Mouse (Mus musculus): ENCODE measurements around the gene Dgke. TPM values are rescaled to one million over a fixed set of nuclear protein-coding genes. Genes with fewer than 3 reads are reported as not detected.

The Dgke gene
- polyA plus RNA-seq, 1 experiment from 2014 or later, result 6.6 TPM

DNA sequence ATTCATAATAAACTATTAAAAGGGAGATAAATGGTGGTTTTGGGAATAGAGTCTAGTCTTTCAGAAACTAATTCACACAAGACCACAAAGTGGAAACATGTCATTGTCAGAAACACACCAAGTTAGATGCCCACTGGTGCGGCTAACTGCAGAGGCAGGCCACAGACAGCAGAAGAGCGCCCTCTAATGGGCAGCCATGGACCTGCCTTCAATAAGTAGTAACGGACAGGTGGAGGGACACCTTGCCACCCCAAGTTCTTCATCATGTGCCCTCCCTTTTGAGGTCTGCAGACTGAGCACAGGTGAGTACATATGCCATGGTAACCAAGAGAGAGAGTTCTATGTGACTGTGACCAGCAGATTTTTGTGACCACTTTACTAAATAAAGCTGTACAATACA is 27.3 kb downstream of the Dgke start:
- no peak overlapping the region for H3K27ac ChIP-seq (ENCODE audit: low read depth, low read length)
- H3K4me1 ChIP-seq (ENCODE audit: control insufficient read depth, insufficient read depth, low read length), result no peaks in the 10 kb centered on the region
- ATAC-seq (ENCODE audit: insufficient read depth, low FRiP score, low TSS enrichment) (no peak), DNase-seq (ENCODE audit: low spot score) (peak; percentile 54)
- no peak overlapping the region for H3K4me3 ChIP-seq (ENCODE audit: low read depth, low read length)
- no peak overlapping the region for H3K9ac ChIP-seq (ENCODE audit: low read length)
- 40% methylated on average over 3 of the region's 3 CpGs for WGBS
- H3K9me3 ChIP-seq (ENCODE audit: control insufficient read depth, low read length), result no peaks in the 10 kb centered on the region
- H3K36me3 ChIP-seq (ENCODE audit: control insufficient read depth, insufficient read depth, low read length), result peaks cover 2% of the 10 kb centered on the region; the same call in 1 of the 2 replicates
- no peaks in the 10 kb centered on the region for H3K27me3 ChIP-seq (ENCODE audit: control insufficient read depth, insufficient read depth, low read length)
- H3K4me2 ChIP-seq (ENCODE audit: low read depth), result no peak overlapping the region

DNA sequence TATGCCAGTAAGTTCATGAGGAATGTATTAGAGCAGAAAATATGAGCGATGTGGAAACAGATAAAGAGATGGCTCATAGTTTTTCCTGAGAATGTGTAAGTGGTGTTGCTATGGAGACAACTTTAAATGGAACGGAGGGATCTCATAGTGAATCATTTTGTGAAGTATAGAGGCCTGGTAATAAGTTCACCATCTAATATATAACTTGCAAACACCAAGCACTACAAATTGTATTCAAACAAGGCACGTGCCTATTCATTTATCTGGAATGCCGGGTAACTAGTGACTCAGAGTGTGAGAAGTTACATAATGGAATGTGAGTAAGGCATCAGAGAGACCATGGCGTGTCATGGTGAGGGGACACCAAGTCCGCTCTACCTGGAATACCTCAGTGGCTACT is 28.2 kb downstream of the Dgke start:
- 85% methylated on average over 6 of the region's 6 CpGs for WGBS
- H3K36me3 ChIP-seq (ENCODE audit: control insufficient read depth, insufficient read depth, low read length), result peaks cover 2% of the 10 kb centered on the region; the same call in 1 of the 2 replicates
- no peaks in the 10 kb centered on the region for H3K4me1 ChIP-seq (ENCODE audit: control insufficient read depth, insufficient read depth, low read length)
- no peak overlapping the region for H3K9ac ChIP-seq (ENCODE audit: low read length)
- no peak for ATAC-seq (ENCODE audit: insufficient read depth, low FRiP score, low TSS enrichment)
- no peak for DNase-seq (ENCODE audit: low spot score)
- H3K4me2 ChIP-seq (ENCODE audit: low read depth), result no peak overlapping the region
- no peak overlapping the region for H3K4me3 ChIP-seq (ENCODE audit: low read depth, low read length)
- no peak overlapping the region for H3K27ac ChIP-seq (ENCODE audit: low read depth, low read length)
- H3K9me3 ChIP-seq (ENCODE audit: control insufficient read depth, low read length), result no peaks in the 10 kb centered on the region
- no peaks in the 10 kb centered on the region for H3K27me3 ChIP-seq (ENCODE audit: control insufficient read depth, insufficient read depth, low read length)

DNA sequence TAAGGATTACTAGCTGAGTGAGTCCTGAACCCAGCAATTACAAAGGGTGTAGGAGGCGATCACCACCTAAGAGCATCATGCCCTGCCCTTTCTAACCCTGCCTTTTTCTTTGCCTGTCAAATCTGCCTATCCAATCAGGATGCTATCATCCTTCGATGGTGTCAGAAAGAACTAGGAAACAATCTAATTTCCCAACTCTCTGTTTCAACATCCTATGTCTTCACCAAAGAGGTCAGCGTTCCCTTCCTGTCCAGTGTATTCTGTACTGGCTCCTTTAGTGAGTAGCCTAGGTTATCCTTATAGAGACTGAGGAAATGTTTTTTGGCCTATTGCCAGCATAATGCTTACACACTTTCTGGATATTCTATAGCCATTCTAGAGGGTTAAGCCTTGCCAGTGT is 31.1 kb downstream of the Dgke start:
- Histone ChIP-seq H3K36me3 (ENCODE audit: control insufficient read depth, insufficient read depth, low read length) (peaks cover 2% of the 10 kb centered on the region; the same call in 1 of the 2 replicates), H3K9ac (ENCODE audit: low read length) (no peak overlapping the region), H3K4me2 (ENCODE audit: low read depth) (no peak overlapping the region), H3K9me3 (ENCODE audit: control insufficient read depth, low read length) (no peaks in the 10 kb centered on the region), H3K27me3 (ENCODE audit: control insufficient read depth, insufficient read depth, low read length) (no peaks in the 10 kb centered on the region), H3K27ac (ENCODE audit: low read depth, low read length) (no peak overlapping the region), H3K4me3 (ENCODE audit: low read depth, low read length) (no peak overlapping the region), H3K4me1 (ENCODE audit: control insufficient read depth, insufficient read depth, low read length) (no peaks in the 10 kb centered on the region)
- WGBS, result 86% methylated on average over 3 of the region's 3 CpGs
- ATAC-seq (ENCODE audit: insufficient read depth, low FRiP score, low TSS enrichment), result no peak
- no peak for DNase-seq (ENCODE audit: low spot score)

DNA sequence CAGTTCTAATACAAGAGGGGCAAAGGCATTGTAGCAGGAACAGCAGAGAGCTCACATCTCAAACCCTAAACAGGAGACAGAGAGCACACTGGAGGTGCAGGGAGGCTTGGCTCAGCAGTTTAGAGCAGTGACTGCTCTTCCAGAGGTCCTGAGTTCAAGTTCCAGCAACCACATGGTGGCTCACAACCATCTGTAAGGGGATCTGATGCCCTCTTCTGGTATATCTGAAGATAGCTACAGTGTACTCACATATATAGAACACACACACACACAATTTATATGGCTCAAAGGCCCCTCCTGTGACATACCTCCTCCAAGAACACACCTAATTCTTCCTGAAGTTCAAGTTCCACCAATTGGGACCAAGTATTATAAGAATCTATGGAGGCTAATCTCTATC is 32.1 kb downstream of the Dgke start:
- Histone ChIP-seq H3K9me3 (ENCODE audit: control insufficient read depth, low read length) (no peaks in the 10 kb centered on the region), H3K4me1 (ENCODE audit: control insufficient read depth, insufficient read depth, low read length) (no peaks in the 10 kb centered on the region), H3K27ac (ENCODE audit: low read depth, low read length) (no peak overlapping the region), H3K9ac (ENCODE audit: low read length) (no peak overlapping the region), H3K27me3 (ENCODE audit: control insufficient read depth, insufficient read depth, low read length) (no peaks in the 10 kb centered on the region), H3K36me3 (ENCODE audit: control insufficient read depth, insufficient read depth, low read length) (no peaks in the 10 kb centered on the region), H3K4me3 (ENCODE audit: low read depth, low read length) (no peak overlapping the region), H3K4me2 (ENCODE audit: low read depth) (no peak overlapping the region)
- ATAC-seq (ENCODE audit: insufficient read depth, low FRiP score, low TSS enrichment) (no peak), DNase-seq (ENCODE audit: low spot score) (no peak)

DNA sequence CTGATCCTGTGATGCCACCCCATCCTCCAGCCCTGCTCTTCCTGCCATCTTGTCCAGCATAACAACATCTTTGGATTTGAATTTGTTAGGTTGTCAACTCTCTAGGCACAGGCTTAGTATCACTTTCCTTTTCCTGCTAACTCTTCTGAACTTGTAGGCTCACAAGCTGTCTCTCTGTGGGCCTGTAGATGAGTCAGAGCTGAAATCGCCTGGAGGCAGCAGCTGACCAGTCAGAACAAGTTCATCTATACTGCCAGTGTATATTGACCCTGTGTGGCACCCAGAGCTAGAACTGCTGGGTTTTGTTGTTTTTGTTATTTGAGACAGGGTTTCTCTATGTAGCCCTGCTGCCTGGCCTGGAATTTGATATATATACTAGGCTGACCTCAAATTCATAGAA is 35.5 kb downstream of the Dgke start:
- 67% methylated on average over 1 of the region's 1 CpGs for WGBS
- no peak overlapping the region for H3K27ac ChIP-seq (ENCODE audit: low read depth, low read length)
- no peak overlapping the region for H3K4me3 ChIP-seq (ENCODE audit: low read depth, low read length)
- no peaks in the 10 kb centered on the region for H3K27me3 ChIP-seq (ENCODE audit: control insufficient read depth, insufficient read depth, low read length)
- no peaks in the 10 kb centered on the region for H3K9me3 ChIP-seq (ENCODE audit: control insufficient read depth, low read length)
- H3K36me3 ChIP-seq (ENCODE audit: control insufficient read depth, insufficient read depth, low read length), result no peaks in the 10 kb centered on the region
- H3K4me1 ChIP-seq (ENCODE audit: control insufficient read depth, insufficient read depth, low read length), result no peaks in the 10 kb centered on the region
- ATAC-seq (ENCODE audit: insufficient read depth, low FRiP score, low TSS enrichment), result no peak
- no peak overlapping the region for H3K4me2 ChIP-seq (ENCODE audit: low read depth)
- no peak overlapping the region for H3K9ac ChIP-seq (ENCODE audit: low read length)
- no peak for DNase-seq (ENCODE audit: low spot score)

DNA sequence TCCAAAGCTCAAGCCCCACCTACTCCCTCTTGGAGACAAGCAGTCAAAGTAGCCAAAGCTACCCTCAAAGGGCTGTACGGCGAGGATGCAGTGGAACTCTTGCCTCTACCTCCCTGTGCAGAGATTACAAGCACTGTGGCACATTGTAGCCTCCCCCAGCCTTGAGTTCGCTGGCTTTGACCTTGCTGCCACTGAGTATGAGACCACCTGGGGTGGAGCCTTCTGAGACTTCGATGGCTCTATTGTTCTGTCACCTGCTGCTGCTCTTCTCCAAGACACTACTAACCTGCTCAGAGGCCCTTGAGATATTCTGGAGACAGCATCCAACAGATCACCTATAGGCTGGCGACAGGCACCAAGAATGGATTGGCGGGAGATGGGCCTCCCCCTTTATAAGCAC is 36.1 kb downstream of the Dgke start:
- WGBS, result 77% methylated on average over 6 of the region's 6 CpGs
- Histone ChIP-seq H3K4me2 (ENCODE audit: low read depth) (no peak overlapping the region), H3K4me3 (ENCODE audit: low read depth, low read length) (no peak overlapping the region), H3K27ac (ENCODE audit: low read depth, low read length) (no peak overlapping the region), H3K4me1 (ENCODE audit: control insufficient read depth, insufficient read depth, low read length) (no peaks in the 10 kb centered on the region), H3K9ac (ENCODE audit: low read length) (no peak overlapping the region), H3K27me3 (ENCODE audit: control insufficient read depth, insufficient read depth, low read length) (no peaks in the 10 kb centered on the region), H3K9me3 (ENCODE audit: control insufficient read depth, low read length) (no peaks in the 10 kb centered on the region), H3K36me3 (ENCODE audit: control insufficient read depth, insufficient read depth, low read length) (no peaks in the 10 kb centered on the region)
- DNase-seq (ENCODE audit: low spot score) (no peak), ATAC-seq (ENCODE audit: insufficient read depth, low FRiP score, low TSS enrichment) (no peak)

DNA sequence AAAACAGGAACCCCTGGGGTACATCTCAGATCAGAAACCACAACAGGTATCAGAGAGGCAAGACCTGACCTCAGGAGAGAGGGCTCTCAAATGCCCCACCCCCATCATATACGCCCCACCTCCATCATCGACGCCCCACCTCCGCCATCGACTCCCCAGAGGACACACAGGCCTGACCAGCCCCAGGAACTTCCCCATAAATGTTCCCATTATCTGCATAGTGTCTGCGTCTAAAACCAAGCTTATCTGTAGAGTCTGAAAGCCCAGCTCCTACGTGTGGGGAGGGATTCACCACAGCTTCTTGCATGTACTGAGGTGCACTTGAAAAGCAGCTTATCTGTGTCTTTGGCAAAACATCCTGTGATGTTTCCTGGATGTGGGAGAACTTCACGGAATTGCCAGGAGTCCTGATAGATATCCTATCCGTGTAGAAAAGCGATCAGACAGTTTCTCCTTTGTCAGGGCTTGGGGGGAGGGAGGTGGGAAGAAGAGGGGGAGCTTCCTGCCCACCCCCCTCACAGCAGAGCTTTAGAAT is 37.7 kb downstream of the Dgke start:
- Histone ChIP-seq H3K9ac (ENCODE audit: low read length) (no peak overlapping the region), H3K36me3 (ENCODE audit: control insufficient read depth, insufficient read depth, low read length) (no peaks in the 10 kb centered on the region), H3K9me3 (ENCODE audit: control insufficient read depth, low read length) (no peaks in the 10 kb centered on the region), H3K27ac (ENCODE audit: low read depth, low read length) (no peak overlapping the region), H3K27me3 (ENCODE audit: control insufficient read depth, insufficient read depth, low read length) (no peaks in the 10 kb centered on the region), H3K4me3 (ENCODE audit: low read depth, low read length) (no peak overlapping the region), H3K4me1 (ENCODE audit: control insufficient read depth, insufficient read depth, low read length) (no peaks in the 10 kb centered on the region), H3K4me2 (ENCODE audit: low read depth) (no peak overlapping the region)
- WGBS, result 66% methylated on average over 10 of the region's 10 CpGs
- DNase-seq (ENCODE audit: low spot score) (no peak), ATAC-seq (ENCODE audit: insufficient read depth, low FRiP score, low TSS enrichment) (no peak)

DNA sequence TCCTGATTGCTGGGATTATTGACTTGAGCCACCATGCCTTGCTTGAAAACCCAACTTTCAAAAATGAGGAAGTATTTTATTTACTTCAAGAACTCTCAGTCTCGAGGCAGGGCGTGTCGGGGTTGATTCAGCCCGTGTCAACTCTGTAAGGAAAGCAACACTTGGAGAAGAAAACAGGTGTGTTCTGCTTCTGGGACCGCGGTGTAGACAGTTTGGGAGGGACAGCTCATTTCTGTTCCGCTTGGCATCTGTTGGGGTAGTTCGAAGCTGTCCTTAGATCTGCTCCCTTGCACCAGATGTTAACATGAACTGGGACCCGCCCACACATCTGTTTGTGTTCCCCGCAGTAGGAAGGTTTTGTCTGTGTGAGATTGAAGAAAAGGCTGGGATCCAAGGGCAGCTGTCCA is 38.7 kb downstream of the Dgke start:
- 68% methylated on average over 10 of the region's 10 CpGs for WGBS
- Histone ChIP-seq H3K36me3 (ENCODE audit: control insufficient read depth, insufficient read depth, low read length) (no peaks in the 10 kb centered on the region), H3K9me3 (ENCODE audit: control insufficient read depth, low read length) (no peaks in the 10 kb centered on the region), H3K9ac (ENCODE audit: low read length) (no peak overlapping the region), H3K27ac (ENCODE audit: low read depth, low read length) (no peak overlapping the region), H3K4me2 (ENCODE audit: low read depth) (no peak overlapping the region), H3K4me3 (ENCODE audit: low read depth, low read length) (no peak overlapping the region), H3K4me1 (ENCODE audit: control insufficient read depth, insufficient read depth, low read length) (no peaks in the 10 kb centered on the region), H3K27me3 (ENCODE audit: control insufficient read depth, insufficient read depth, low read length) (no peaks in the 10 kb centered on the region)
- ATAC-seq (ENCODE audit: insufficient read depth, low FRiP score, low TSS enrichment), result no peak
- no peak for DNase-seq (ENCODE audit: low spot score)

DNA sequence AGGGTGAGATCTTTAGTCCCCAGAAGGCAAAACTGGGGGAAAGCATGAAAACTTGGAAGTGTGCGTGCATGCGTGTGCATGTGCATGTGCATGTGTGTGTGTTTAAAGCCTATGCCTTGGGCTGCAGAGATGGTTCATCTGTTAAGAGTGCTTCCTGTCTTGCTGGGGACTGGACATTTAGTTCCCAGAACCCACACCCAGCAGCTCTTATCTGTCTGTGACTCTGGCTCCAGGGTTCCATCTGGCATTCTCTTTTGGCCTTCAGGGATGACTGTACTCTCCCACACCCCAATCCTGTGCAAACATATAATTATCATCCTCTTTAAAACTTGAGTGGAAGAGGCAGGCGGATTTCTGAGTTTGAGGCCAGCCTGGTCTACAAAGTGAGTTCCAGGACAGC is 40.5 kb downstream of the Dgke start:
- Histone ChIP-seq H3K4me2 (ENCODE audit: low read depth) (no peak overlapping the region), H3K4me3 (ENCODE audit: low read depth, low read length) (no peak overlapping the region), H3K36me3 (ENCODE audit: control insufficient read depth, insufficient read depth, low read length) (no peaks in the 10 kb centered on the region), H3K27me3 (ENCODE audit: control insufficient read depth, insufficient read depth, low read length) (no peaks in the 10 kb centered on the region), H3K9me3 (ENCODE audit: control insufficient read depth, low read length) (no peaks in the 10 kb centered on the region), H3K4me1 (ENCODE audit: control insufficient read depth, insufficient read depth, low read length) (no peaks in the 10 kb centered on the region), H3K27ac (ENCODE audit: low read depth, low read length) (no peak overlapping the region), H3K9ac (ENCODE audit: low read length) (no peak overlapping the region)
- ATAC-seq (ENCODE audit: insufficient read depth, low FRiP score, low TSS enrichment) (no peak), DNase-seq (ENCODE audit: low spot score) (no peak)
- WGBS, result 94% methylated on average over 3 of the region's 3 CpGs

All from neural tube, embryonic 11.5 days (tissue).